Mouse (Mus musculus) midbrain, postnatal 0 days (tissue): ENCODE data around the gene Caskin1. TPM values are rescaled to one million over a fixed set of nuclear protein-coding genes. Genes with fewer than 3 reads are reported as not detected.

Experiments used
- ATAC-seq: fragments of 200-750 bp; cut with Nextera tagmentation; 2 replicates; pipeline ENCODE4 v1.8.0; 2017; ENCODE audit warnings: moderate number of reproducible peaks, mild to moderate bottlenecking, moderate TSS enrichment, moderate library complexity; ENCODE audit not compliant: low FRiP score
- DNase-seq: peaks from one replicate; pipeline ENCODE4 v3.0.0-alpha.2; 2015; ENCODE audit warnings: low spot score
- H3K27ac ChIP-seq: fragments of 300-500 bp; sonication (generic); 2 replicates; pipeline ENCODE4 v1.5.1; 2014; ENCODE audit warnings: low read depth, mild to moderate bottlenecking, low read length, mixed read lengths
- H3K27me3 ChIP-seq: fragments of 300-500 bp; sonication (generic); 2 replicates; pipeline ENCODE4 v1.6.1; 2014; ENCODE audit warnings: low read length, control low read depth, mixed read lengths; ENCODE audit not compliant: insufficient read depth
- H3K36me3 ChIP-seq: fragments of 300-500 bp; sonication (generic); 2 replicates; pipeline ENCODE4 v1.6.1; 2014; ENCODE audit warnings: low read length, control low read depth, mixed read lengths; ENCODE audit not compliant: insufficient read depth
- H3K4me1 ChIP-seq: fragments of 300-500 bp; sonication (generic); 2 replicates; pipeline ENCODE4 v1.6.1; 2014; ENCODE audit warnings: mild to moderate bottlenecking, control low read depth, antibody characterized with exemption, low read length, mixed read lengths; ENCODE audit not compliant: insufficient read depth
- H3K4me2 ChIP-seq: fragments of 300-500 bp; sonication (generic); 2 replicates; pipeline ENCODE4 v1.6.1; 2014; ENCODE audit warnings: low read depth, mild to moderate bottlenecking, low read length, mixed read lengths; ENCODE audit not compliant: poor library complexity, severe bottlenecking
- H3K4me3 ChIP-seq: fragments of 300-500 bp; sonication (generic); 2 replicates; pipeline ENCODE4 v1.5.1; 2014; ENCODE audit warnings: low read depth, mild to moderate bottlenecking, low read length, moderate library complexity
- H3K9ac ChIP-seq: fragments of 300-500 bp; sonication (generic); replicated peaks from 2 replicates; pipeline ENCODE4 v1.6.1; 2014; ENCODE audit warnings: mild to moderate bottlenecking, low read length, moderate library complexity, mixed read lengths; ENCODE audit not compliant: poor library complexity, severe bottlenecking
- H3K9me3 ChIP-seq: fragments of 300-500 bp; sonication (generic); 2 replicates; pipeline ENCODE4 v1.6.1; 2016; ENCODE audit warnings: low read length, control low read depth
- CTCF ChIP-seq: IDR thresholded peaks from 2 replicates; pipeline ENCODE4 v1.5.1; 2016; ENCODE audit warnings: antibody characterized with exemption, mild to moderate bottlenecking
- WGBS: fragments of 180-500 bp; shearing (Covaris S2); extraction: QIAGEN DNeasy Blood & Tissue Kit; methylation state at CpG from one replicate; pipeline ENCODE4 v1.1.7; 2014; 5-methylcytosine and 5-hydroxymethylcytosine counted together
- polyA plus RNA-seq: library from polyadenylated mRNA; unstranded; fragments of >200 nt; fragmentation: Nextera tagmentation; extraction: Ambion mirVana; gene quantifications from 2 replicates; pipeline ENCODE4 v1.2.1, GENCODE M21; 2015
- total RNA-seq: library from RNA; depleted of rRNA; stranded (reverse); fragments of >200 nt; gene quantifications from 2 replicates; pipeline ENCODE4 v1.2.3, GENCODE M21; 2014

Gene Caskin1
- total and polyA plus RNA-seq, 2 experiments from 2014 or later: 47.5 to 151 TPM

GRCm38 (mm10) chr17:24485090-24485860 lies 3.1 kb upstream of the Caskin1 start:
- H3K9me3 ChIP-seq: no peaks in the 10 kb centered on the region
- ATAC-seq: no peak

GRCm38 (mm10) chr17:24488662-24489264 lies 362 bp downstream of the Caskin1 start:
- WGBS: under 1% methylated on average over 51 of the region's 81 CpGs
- peak; percentile 83 for ATAC-seq

More at GRCm38 (mm10) chr17:24485090-24485860, 3.1 kb upstream of the Caskin1 start:
- Histone ChIP-seq H3K4me1 (peaks cover 12% of the 10 kb centered on the region; the same call in 1 of the 2 replicates), H3K9ac (no peak overlapping the region; the same call in 1 of the 2 replicates), H3K27ac (no peak overlapping the region), H3K36me3 (no peaks in the 10 kb centered on the region), H3K4me2 (no peak overlapping the region), H3K4me3 (no peak overlapping the region), H3K27me3 (no peaks in the 10 kb centered on the region)
- 40% methylated on average over 11 of the region's 11 CpGs for WGBS
- DNase-seq: peak; percentile 62
- no peak for TF ChIP-seq CTCF

DNA sequence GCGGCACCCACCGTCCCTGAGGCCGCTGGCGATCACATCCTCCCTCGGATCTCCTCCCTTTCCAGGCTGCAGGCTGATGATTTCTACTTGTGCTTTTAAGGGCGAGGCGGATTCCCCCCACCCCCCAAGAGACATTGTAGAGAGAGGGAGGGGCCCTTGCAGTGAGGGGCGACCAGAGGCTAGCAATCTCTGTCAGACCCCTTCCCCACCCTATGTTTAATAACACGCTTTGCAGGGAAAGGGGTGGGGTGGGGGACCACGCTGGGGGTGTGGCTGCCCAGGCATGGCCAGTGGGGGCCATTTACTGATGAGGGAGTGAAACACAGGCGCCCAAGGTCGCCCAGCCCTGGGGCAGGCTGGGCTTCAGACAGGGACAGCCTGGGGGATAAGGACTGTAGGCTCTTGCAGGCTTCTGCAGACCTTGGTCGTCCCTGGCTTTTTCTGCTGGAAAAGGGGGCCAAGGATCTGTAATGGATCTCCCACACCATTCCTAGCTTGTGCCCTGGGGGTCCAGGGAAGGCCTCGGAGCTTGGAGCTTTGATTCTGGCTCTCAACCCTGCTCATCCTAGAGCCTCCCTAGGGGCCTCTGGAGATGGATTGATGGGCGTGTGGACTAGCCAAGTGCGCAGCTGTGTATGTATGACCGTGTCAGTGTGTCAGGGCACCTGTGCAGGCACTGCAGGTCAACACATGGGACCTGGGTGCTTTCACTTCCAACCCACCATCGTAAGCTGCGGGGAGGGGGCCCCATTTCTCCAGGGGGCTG lies 1.0 kb downstream of the Caskin1 start:
- H3K27ac ChIP-seq: peak overlapping the region; percentile 98
- no peak for TF ChIP-seq CTCF
- no peaks in the 10 kb centered on the region for H3K27me3 ChIP-seq
- H3K9ac ChIP-seq: peak overlapping the region; percentile 99
- peak overlapping the region; percentile 84 for H3K4me2 ChIP-seq
- peak overlapping the region; percentile 93 for H3K4me3 ChIP-seq
- H3K4me1 ChIP-seq: peaks cover 17% of the 10 kb centered on the region
- DNase-seq (peak; percentile 41), ATAC-seq (peak; percentile 42)
- H3K36me3 ChIP-seq: no peaks in the 10 kb centered on the region
- 12% methylated on average over 19 of the region's 19 CpGs for WGBS
- no peaks in the 10 kb centered on the region for H3K9me3 ChIP-seq

More at GRCm38 (mm10) chr17:24488662-24489264, 362 bp downstream of the Caskin1 start:
- no peak for TF ChIP-seq CTCF
- DNase-seq: peak; percentile 63
- H3K4me3 ChIP-seq: peak overlapping the region; percentile 93
- H3K9me3 ChIP-seq: no peaks in the 10 kb centered on the region
- peak overlapping the region; percentile 98 for H3K27ac ChIP-seq
- H3K9ac ChIP-seq: peak overlapping the region; percentile 99
- H3K36me3 ChIP-seq: no peaks in the 10 kb centered on the region
- H3K27me3 ChIP-seq: no peaks in the 10 kb centered on the region
- H3K4me2 ChIP-seq: peak overlapping the region; percentile 84
- H3K4me1 ChIP-seq: peaks cover 17% of the 10 kb centered on the region

DNA sequence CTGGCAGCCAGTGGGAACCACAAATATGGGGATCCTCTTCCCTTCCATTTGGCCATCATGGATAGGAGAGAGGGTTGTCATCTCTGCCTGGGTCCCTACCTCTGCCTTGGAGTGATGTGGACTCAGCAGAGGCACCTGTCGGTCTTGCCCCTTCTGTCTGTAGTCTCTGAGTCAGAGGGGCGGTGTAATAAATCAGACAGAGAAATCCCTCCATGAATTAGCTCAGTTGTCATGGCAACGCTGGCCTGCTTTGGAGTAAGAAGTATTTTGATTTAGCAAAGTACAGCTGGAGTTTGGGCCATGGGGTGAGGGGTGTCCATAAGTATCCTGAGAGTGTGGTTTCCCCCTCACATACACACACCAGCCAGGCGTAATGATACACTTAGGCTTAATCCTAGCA lies 2.0 kb downstream of the Caskin1 start:
- H3K9ac ChIP-seq: peak overlapping the region; percentile 99
- H3K27ac ChIP-seq: peak overlapping the region; percentile 98
- H3K9me3 ChIP-seq: no peaks in the 10 kb centered on the region
- H3K4me1 ChIP-seq: peaks cover 14% of the 10 kb centered on the region
- peak; percentile 62 for DNase-seq
- no peak for TF ChIP-seq CTCF
- 46% methylated on average over 4 of the region's 4 CpGs for WGBS
- peak overlapping the region; percentile 93; the same call in 1 of the 2 replicates for H3K4me3 ChIP-seq
- no peak for ATAC-seq
- H3K36me3 ChIP-seq: no peaks in the 10 kb centered on the region
- peak overlapping the region; percentile 84 for H3K4me2 ChIP-seq
- no peaks in the 10 kb centered on the region for H3K27me3 ChIP-seq

DNA sequence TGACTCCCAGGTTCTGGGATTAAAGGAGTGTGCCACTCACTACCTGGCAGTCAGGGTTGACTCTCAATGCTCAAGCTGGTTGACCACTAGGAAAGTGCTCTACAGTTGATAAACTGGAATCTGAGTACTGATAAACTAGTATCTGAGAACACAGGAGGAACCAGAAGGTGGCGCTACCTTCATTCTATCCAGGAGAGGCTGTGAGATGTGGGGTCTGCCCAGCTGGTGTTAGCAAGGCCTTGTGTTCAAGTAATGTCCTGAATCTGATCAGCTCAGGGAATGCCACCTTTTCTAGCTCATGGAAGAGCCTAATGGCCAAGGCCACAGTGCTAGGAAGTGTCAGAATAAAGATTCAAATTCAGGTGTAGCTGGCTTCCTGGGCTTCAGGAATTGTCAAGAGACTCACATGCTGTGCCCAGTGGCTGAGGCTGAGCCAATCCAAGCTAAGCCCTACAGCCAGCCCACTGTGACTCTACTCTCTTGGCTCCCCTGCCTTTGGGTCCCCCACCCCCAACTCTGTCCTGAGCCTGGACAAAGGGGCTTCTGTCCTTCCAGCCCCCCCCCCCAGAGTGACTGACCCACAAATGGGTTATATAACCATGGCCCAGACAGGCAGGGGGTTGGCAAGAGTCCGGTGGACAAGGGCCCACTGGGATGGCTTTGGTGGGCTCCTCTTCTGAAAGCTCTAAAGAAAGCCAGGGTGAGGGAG lies 6.4 kb downstream of the Caskin1 start:
- Histone ChIP-seq H3K36me3 (peaks cover 40% of the 10 kb centered on the region), H3K9me3 (no peaks in the 10 kb centered on the region), H3K27me3 (no peaks in the 10 kb centered on the region), H3K4me1 (peaks cover 10% of the 10 kb centered on the region), H3K4me2 (no peak overlapping the region), H3K4me3 (no peak overlapping the region), H3K9ac (no peak overlapping the region), H3K27ac (peak overlapping the region; percentile 38; the same call in 1 of the 2 replicates)
- WGBS: 43% methylated on average over 2 of the region's 2 CpGs
- ATAC-seq: peak; percentile 65
- peak; percentile 71 for TF ChIP-seq CTCF
- peak; percentile 78 for DNase-seq
